ENCODE assay signal across 10 mouse cellular contexts in genomic region chr2:153090551-153091165, GRCm38 (mm10). TPM values are rescaled to one million over a fixed set of nuclear protein-coding genes. Genes with fewer than 3 reads are reported as not detected.
DNase-seq lines count a peak whose midpoint lies in the region; ATAC-seq and TF ChIP-seq lines count a peak whose summit lies in the region.
"Had no signal": no experiment of that assay in that cellular context is flagged by ENCODE, and none has a peak within 500 bp of the region (broad histone marks: within the 10 kb centered on the region; RNA-seq: fewer than 3 reads in every experiment).

No protein-coding gene starts in this region.

- H3K4me2 ChIP-seq in kidney, embryonic 16.5 days (replicated peaks; ENCODE audit: low read depth, low read length), result no peak overlapping the region
- no peak overlapping the region for H3K4me2 ChIP-seq in liver, embryonic 16.5 days (ENCODE audit: low read depth, low read length)
- H3K4me2 ChIP-seq: heart, embryonic 13.5 days had no signal

- no peak for DNase-seq in kidney, postnatal 14 days
- DNase-seq in spleen, adult 18-20 months, result peak; percentile 79 to 84
- no peak for DNase-seq in ovary, postnatal 10 days (ENCODE audit: low spot score)
- no peak for DNase-seq in ovary, adult 18-20 months (ENCODE audit: low spot score)
- DNase-seq in layer of hippocampus, postnatal 25 days (ENCODE audit: extremely low spot score in 1 of 2, low spot score in 1 of 2), result no peak
- DNase-seq: embryo, embryonic 11 days had no signal

- H3K9ac ChIP-seq in kidney, embryonic 16.5 days (replicated peaks; ENCODE audit: low read length), result no peak overlapping the region
- no peak overlapping the region for H3K9ac ChIP-seq in liver, embryonic 16.5 days (ENCODE audit: low read depth, low read length)
- H3K9ac ChIP-seq: heart, embryonic 13.5 days had no signal

- no peaks in the 10 kb centered on the region for H3K36me3 ChIP-seq in kidney, embryonic 16.5 days (ENCODE audit: insufficient read depth, low read length)
- H3K36me3 ChIP-seq in liver, embryonic 16.5 days (ENCODE audit: control insufficient read depth, insufficient read depth), result no peaks in the 10 kb centered on the region
- H3K36me3 ChIP-seq: heart, embryonic 13.5 days had no signal

- 30% methylated on average over 10 of the region's 10 CpGs for WGBS in kidney, embryonic 16.5 days
- WGBS in bone marrow, adult 2 months, result 2% methylated on average over 10 of the region's 10 CpGs
- WGBS in liver, embryonic 16.5 days (ENCODE audit: insufficient replicate concordance), result 6% methylated on average over 10 of the region's 10 CpGs

- H3K4me1 ChIP-seq in kidney, embryonic 16.5 days (ENCODE audit: insufficient read depth, low read length), result peaks cover 5% of the 10 kb centered on the region; the same call in 1 of the 2 replicates
- peaks cover 11% of the 10 kb centered on the region for H3K4me1 ChIP-seq in bone marrow, adult 2 months (ENCODE audit: control insufficient read depth, insufficient read depth, low read length)
- H3K4me1 ChIP-seq in liver, embryonic 16.5 days (ENCODE audit: control insufficient read depth, low read depth, low read length), result no peaks in the 10 kb centered on the region

- no peak for TF ChIP-seq CTCF in bone marrow, adult 2 months (IDR thresholded peaks at IDR 0.05; ENCODE audit: control insufficient read depth, insufficient read depth, low read length)

- no peaks in the 10 kb centered on the region for H3K27me3 ChIP-seq in kidney, embryonic 16.5 days (ENCODE audit: insufficient read depth, low read length)
- no peaks in the 10 kb centered on the region for H3K27me3 ChIP-seq in liver, embryonic 16.5 days (ENCODE audit: control insufficient read depth, insufficient read depth, low read depth, low read length)
- H3K27me3 ChIP-seq: heart, embryonic 13.5 days had no signal

- no peak overlapping the region for H3K4me3 ChIP-seq in kidney, embryonic 16.5 days (ENCODE audit: low read length)
- peak overlapping the region; percentile 39 for H3K4me3 ChIP-seq in bone marrow, adult 2 months (replicated peaks; ENCODE audit: control insufficient read depth, low read depth, low read length)
- H3K4me3 ChIP-seq in liver, embryonic 16.5 days (ENCODE audit: low read depth, low read length), result no peak overlapping the region
- H3K4me3 ChIP-seq: heart, embryonic 13.5 days had no signal

- 0 out of 2 replicates have a peak, but pooled peaks have one; percentile 12 for TF ChIP-seq POLR2A in bone marrow, adult 2 months (IDR thresholded peaks at IDR 0.05; ENCODE audit: borderline replicate concordance, control insufficient read depth, low read depth, low read length)

- H3K9me3 ChIP-seq in kidney, embryonic 16.5 days (ENCODE audit: low read length), result no peaks in the 10 kb centered on the region
- H3K9me3 ChIP-seq in liver, embryonic 16.5 days (replicated peaks; ENCODE audit: control insufficient read depth, low read length), result no peaks in the 10 kb centered on the region
- H3K9me3 ChIP-seq: heart, embryonic 13.5 days had no signal

- H3K27ac ChIP-seq in kidney, embryonic 16.5 days (ENCODE audit: low read length), result no peak overlapping the region
- peak overlapping the region; percentile 83 for H3K27ac ChIP-seq in bone marrow, adult 2 months (ENCODE audit: control insufficient read depth, insufficient read depth, low read depth, low read length, poor library complexity)
- H3K27ac ChIP-seq in liver, embryonic 16.5 days (ENCODE audit: low read length), result peak overlapping the region; percentile 36
- H3K27ac ChIP-seq: heart, embryonic 13.5 days had no signal

- ATAC-seq in kidney, embryonic 16.5 days (ENCODE audit: low FRiP score, low TSS enrichment), result 0 out of 2 replicates have a peak, but pooled peaks have one; percentile 15
- ATAC-seq in liver, embryonic 16.5 days (ENCODE audit: low read depth), result peak; percentile 70

RNA-seq across cellular contexts. Expression of gene Hck, which starts 17.6 kb away (rescaled TPM):
- polyA plus RNA-seq in kidney, embryonic 16.5 days (2015; fragmentation: Nextera tagmentation; extraction: Ambion mirVana), result 6.3 and 6.6 TPM in 2 replicates
- polyA plus RNA-seq in bone marrow, adult 2 months (2011; ENCODE audit: insufficient read depth, insufficient read length, low replicate concordance, missing spikeins), result 20.0 and 54.3 TPM in 2 replicates
- polyA plus RNA-seq in liver, embryonic 16.5 days (2015; fragmentation: Nextera tagmentation; extraction: Ambion mirVana), result 10.1 and 11.7 TPM in 2 replicates
- total RNA-seq in layer of hippocampus, postnatal 25 days (2021), result 1 to 10 TPM; 1.6 to 1.8 TPM

RNA-seq across cellular contexts. Expression of gene Ccm2l, which starts 24.9 kb away (rescaled TPM):
- 1.8 and 2.4 TPM in 2 replicates for polyA plus RNA-seq in kidney, embryonic 16.5 days (2015; fragmentation: Nextera tagmentation; extraction: Ambion mirVana)
- 4.8 and 8.3 TPM in 2 replicates for polyA plus RNA-seq in bone marrow, adult 2 months (2011; ENCODE audit: insufficient read depth, insufficient read length, low replicate concordance, missing spikeins)
- polyA plus RNA-seq in liver, embryonic 16.5 days (2015; fragmentation: Nextera tagmentation; extraction: Ambion mirVana), result 0.37 and 0.52 TPM in 2 replicates
- 1 to 10 TPM; 3.9 to 5.2 TPM for total RNA-seq in layer of hippocampus, postnatal 25 days (2021)

RNA-seq across cellular contexts. Expression of gene Xkr7, which starts 59.0 kb away (rescaled TPM):
- polyA plus RNA-seq in kidney, embryonic 16.5 days (2015; fragmentation: Nextera tagmentation; extraction: Ambion mirVana), result not detected in 2 replicates
- polyA plus RNA-seq in bone marrow, adult 2 months (2011; ENCODE audit: insufficient read depth, insufficient read length, low replicate concordance, missing spikeins), result not detected in 2 replicates
- polyA plus RNA-seq in liver, embryonic 16.5 days (2015; fragmentation: Nextera tagmentation; extraction: Ambion mirVana), result not detected in 2 replicates
- total RNA-seq in layer of hippocampus, postnatal 25 days (2021), result 1 to 10 TPM; 1.9 to 2.1 TPM
- polyA plus RNA-seq: heart, embryonic 13.5 days had no signal

Comparison
In these comparisons a context has a peak if more than half of its experiments do, and no peak if none do; other contexts are left out.
1. DNase-seq: peak in spleen, adult 18-20 months (2 of 2); none in kidney, postnatal 14 days (single experiment), ovary, postnatal 10 days (single experiment), ovary, adult 18-20 months (single experiment) and layer of hippocampus, postnatal 25 days (0 of 2).